Mouse (Mus musculus) kidney, postnatal 0 days (tissue): ENCODE measurements around the gene Lmod2. TPM values are rescaled to one million over a fixed set of nuclear protein-coding genes. Genes with fewer than 3 reads are reported as not detected.

Experiments
- ATAC-seq: fragments of 200-750 bp; cut with Nextera tagmentation; replicated peaks from 2 replicates; pipeline ENCODE4 v1.8.0; 2017; ENCODE audit warnings: low read depth, moderate number of reproducible peaks, moderate TSS enrichment, moderate library complexity; ENCODE audit not compliant: low FRiP score
- DNase-seq: peaks from one replicate; pipeline ENCODE4 v3.0.0-alpha.2; 2016; ENCODE audit warnings: low spot score
- H3K27ac ChIP-seq: fragments of 300-500 bp; sonication (generic); 2 replicates; pipeline ENCODE4 v1.5.1; 2014; ENCODE audit warnings: mild to moderate bottlenecking
- H3K27me3 ChIP-seq: fragments of 300-500 bp; sonication (generic); 2 replicates; pipeline ENCODE4 v1.6.1; 2014; ENCODE audit warnings: low read length, mixed read lengths; ENCODE audit not compliant: insufficient read depth
- H3K36me3 ChIP-seq: fragments of 300-500 bp; sonication (generic); 2 replicates; pipeline ENCODE4 v1.6.1; 2014; ENCODE audit warnings: low read length, mixed read lengths; ENCODE audit not compliant: insufficient read depth
- H3K4me1 ChIP-seq: fragments of 300-500 bp; sonication (generic); replicated peaks from 2 replicates; pipeline ENCODE4 v1.6.1; 2014; ENCODE audit warnings: antibody characterized with exemption, low read length, mixed read lengths; ENCODE audit not compliant: insufficient read depth
- H3K4me2 ChIP-seq: fragments of 300-500 bp; sonication (generic); 2 replicates; pipeline ENCODE4 v1.6.1; 2014; ENCODE audit warnings: mild to moderate bottlenecking, low read length, moderate library complexity, mixed read lengths
- H3K4me3 ChIP-seq: fragments of 300-500 bp; sonication (generic); replicated peaks from 2 replicates; pipeline ENCODE4 v1.5.1; 2014; ENCODE audit warnings: low read depth, low read length
- H3K9ac ChIP-seq: fragments of 300-500 bp; sonication (generic); 2 replicates; pipeline ENCODE4 v1.6.1; 2014; ENCODE audit warnings: low read depth, low read length
- H3K9me3 ChIP-seq: fragments of 300-500 bp; sonication (generic); replicated peaks from 2 replicates; pipeline ENCODE4 v1.6.1; 2016; ENCODE audit warnings: low read length, inconsistent platforms, mixed read lengths
- CTCF ChIP-seq: IDR thresholded peaks from 2 replicates; pipeline ENCODE4 v1.5.1; 2016; ENCODE audit warnings: antibody characterized with exemption, low read depth, mild to moderate bottlenecking, moderate library complexity
- WGBS: fragments of 180-500 bp; shearing (Covaris S2); extraction: QIAGEN DNeasy Blood & Tissue Kit; methylation state at CpG from one replicate; pipeline ENCODE4 v1.1.7; 2014; 5-methylcytosine and 5-hydroxymethylcytosine counted together
- polyA plus RNA-seq: library from polyadenylated mRNA; unstranded; fragments of >200 nt; fragmentation: Nextera tagmentation; extraction: Ambion mirVana; gene quantifications from 2 replicates; pipeline ENCODE4 v1.2.1, GENCODE M21; 2015

The Lmod2 gene
- polyA plus RNA-seq, 1 experiment from 2014 or later = not detected

- no peak overlapping the region for H3K9ac ChIP-seq
- H3K4me2 ChIP-seq = no peak overlapping the region
- no peak for TF ChIP-seq CTCF
- no peaks in the 10 kb centered on the region for H3K27me3 ChIP-seq
- peaks cover 4% of the 10 kb centered on the region; the same call in 1 of the 2 replicates for H3K36me3 ChIP-seq
- no peak for ATAC-seq
- H3K4me3 ChIP-seq = no peak overlapping the region
- no peaks in the 10 kb centered on the region for H3K9me3 ChIP-seq
- H3K27ac ChIP-seq = no peak overlapping the region
- no peaks in the 10 kb centered on the region for H3K4me1 ChIP-seq
- 92% methylated on average over 2 of the region's 2 CpGs for WGBS
- DNase-seq = no peak
These were observed 44.6 kb downstream of the Lmod2 start for GRCm38 (mm10) chr6:24642161-24642560.

DNA sequence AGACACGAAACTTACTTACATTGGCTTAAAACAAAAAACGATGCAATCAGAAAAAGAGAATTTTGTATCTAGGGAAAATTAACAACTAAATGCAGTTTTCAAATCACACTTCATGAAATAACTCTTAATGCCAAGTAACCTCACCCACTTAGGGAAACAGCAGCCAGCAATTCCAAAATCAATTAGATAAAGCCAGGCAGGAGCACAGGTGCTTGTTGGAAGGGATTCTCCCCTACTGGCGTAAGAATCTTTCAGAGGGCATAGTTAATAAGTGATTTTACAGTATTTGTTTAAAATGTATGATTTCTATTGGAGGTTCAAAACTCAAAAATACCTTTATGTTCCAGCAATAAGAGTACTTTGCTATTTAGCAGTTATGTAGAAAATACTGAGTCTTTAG is 45.4 kb downstream of the Lmod2 start:
- no peak overlapping the region for H3K4me2 ChIP-seq
- no peaks in the 10 kb centered on the region for H3K4me1 ChIP-seq
- H3K36me3 ChIP-seq = peaks cover 4% of the 10 kb centered on the region; the same call in 1 of the 2 replicates
- 91% methylated on average over 3 of the region's 3 CpGs for WGBS
- no peak overlapping the region for H3K4me3 ChIP-seq
- ATAC-seq = no peak
- no peak for TF ChIP-seq CTCF
- H3K27me3 ChIP-seq = no peaks in the 10 kb centered on the region
- no peak overlapping the region for H3K9ac ChIP-seq
- H3K27ac ChIP-seq = no peak overlapping the region
- no peak for DNase-seq
- no peaks in the 10 kb centered on the region for H3K9me3 ChIP-seq

- WGBS = 84% methylated on average over 6 of the region's 6 CpGs
- peaks cover 4% of the 10 kb centered on the region; the same call in 1 of the 2 replicates for H3K36me3 ChIP-seq
These were observed 47.9 kb downstream of the Lmod2 start for GRCm38 (mm10) chr6:24645346-24646053.

DNA sequence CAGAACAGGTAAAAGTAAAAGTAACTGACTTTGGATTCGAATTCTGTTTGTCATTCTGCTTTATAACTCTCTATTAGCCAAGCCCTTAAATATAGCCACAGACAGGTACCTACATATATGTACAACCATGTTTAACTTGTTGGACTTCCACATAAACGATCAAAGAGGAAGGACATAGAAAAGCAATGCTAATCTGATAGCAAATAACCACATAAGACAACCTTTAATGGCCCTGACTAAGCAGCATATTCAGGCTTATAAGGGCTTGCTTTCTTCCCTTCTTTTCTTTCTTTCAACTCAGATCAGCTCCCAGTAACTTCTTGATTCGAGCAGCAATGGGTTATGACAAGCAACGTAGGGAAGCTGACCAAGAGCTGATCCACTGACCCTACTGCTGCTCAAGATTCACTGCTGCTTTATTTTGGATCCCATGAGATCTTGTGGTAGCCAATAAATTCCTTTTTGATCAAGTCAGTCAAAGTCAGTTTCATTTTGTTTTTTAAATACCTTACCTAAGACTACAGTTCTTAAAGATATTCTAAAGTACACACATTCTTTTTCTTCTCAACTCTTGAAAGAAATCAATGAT is 49.6 kb downstream of the Lmod2 start:
- Histone ChIP-seq H3K4me1 (no peaks in the 10 kb centered on the region), H3K9ac (no peak overlapping the region), H3K36me3 (peaks cover 4% of the 10 kb centered on the region; the same call in 1 of the 2 replicates), H3K27ac (no peak overlapping the region), H3K27me3 (no peaks in the 10 kb centered on the region), H3K4me3 (no peak overlapping the region), H3K9me3 (no peaks in the 10 kb centered on the region), H3K4me2 (no peak overlapping the region)
- TF ChIP-seq CTCF = no peak
- WGBS = 72% methylated on average over 4 of the region's 4 CpGs
- DNase-seq = no peak
- ATAC-seq = no peak

More at GRCm38 (mm10) chr6:24645346-24646053, 47.9 kb downstream of the Lmod2 start:
- Histone ChIP-seq H3K4me3 (no peak overlapping the region), H3K9ac (no peak overlapping the region), H3K4me2 (no peak overlapping the region), H3K27me3 (no peaks in the 10 kb centered on the region), H3K4me1 (no peaks in the 10 kb centered on the region), H3K27ac (no peak overlapping the region), H3K9me3 (no peaks in the 10 kb centered on the region)
- no peak for TF ChIP-seq CTCF
- ATAC-seq (no peak), DNase-seq (no peak)

- Histone ChIP-seq H3K9me3 (no peaks in the 10 kb centered on the region), H3K4me1 (no peaks in the 10 kb centered on the region), H3K36me3 (peaks cover 4% of the 10 kb centered on the region; the same call in 1 of the 2 replicates), H3K27ac (no peak overlapping the region), H3K9ac (no peak overlapping the region), H3K4me3 (no peak overlapping the region), H3K27me3 (no peaks in the 10 kb centered on the region), H3K4me2 (no peak overlapping the region)
- WGBS = 87% methylated on average over 4 of the region's 4 CpGs
- TF ChIP-seq CTCF = no peak
- no peak for ATAC-seq
- no peak for DNase-seq
These were observed 50.8 kb downstream of the Lmod2 start for GRCm38 (mm10) chr6:24648403-24648802.

GRCm38 (mm10) chr6:24650719-24651118 is 53.2 kb downstream of the Lmod2 start:
- Histone ChIP-seq H3K27ac (no peak overlapping the region), H3K27me3 (no peaks in the 10 kb centered on the region), H3K36me3 (no peaks in the 10 kb centered on the region), H3K4me1 (no peaks in the 10 kb centered on the region), H3K4me2 (no peak overlapping the region), H3K9me3 (no peaks in the 10 kb centered on the region), H3K4me3 (no peak overlapping the region), H3K9ac (no peak overlapping the region)
- DNase-seq = no peak
- TF ChIP-seq CTCF = no peak
- WGBS = 80% methylated on average over 3 of the region's 3 CpGs
- ATAC-seq = no peak
